Mouse (Mus musculus): ENCODE results near the gene Rnf39. TPM values are rescaled to one million over a fixed set of nuclear protein-coding genes. Genes with fewer than 3 reads are reported as not detected.

Gene Rnf39
- polyA plus RNA-seq, 1 experiment, result not detected

DNA sequence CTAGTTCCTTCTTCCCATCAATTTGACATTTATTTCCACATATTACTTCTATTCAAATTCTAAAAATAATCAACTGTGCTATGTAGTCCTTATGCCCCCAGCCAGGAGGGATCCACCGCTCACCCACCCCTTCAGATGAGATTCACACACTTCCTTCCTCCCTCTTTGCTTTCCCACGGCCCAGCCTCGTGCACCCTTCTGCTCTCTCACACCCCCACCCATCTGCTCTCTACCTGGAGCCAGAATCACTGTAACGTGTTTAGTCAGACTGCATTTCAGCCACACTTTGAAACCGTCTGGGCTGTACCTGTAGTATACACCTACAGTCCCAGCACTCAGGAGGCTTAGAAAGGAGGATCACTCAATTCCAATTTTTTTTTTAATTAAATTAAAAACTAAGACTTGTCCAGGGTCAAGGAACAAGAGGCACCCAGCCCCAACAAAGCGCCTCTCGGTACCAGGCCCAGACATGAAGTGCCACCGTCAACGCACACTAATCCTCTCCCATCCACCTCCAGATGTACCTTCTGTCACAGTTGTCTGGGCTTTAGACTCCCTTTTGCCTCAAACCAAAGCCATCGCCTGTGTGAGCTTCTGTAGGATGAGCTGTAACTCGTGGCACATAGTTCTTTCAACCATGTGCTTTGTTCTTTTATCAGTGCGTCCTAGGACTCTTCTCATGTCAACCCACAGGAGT, 13.3 kb upstream of the Rnf39 start:
- TF ChIP-seq GATA1 (IDR thresholded peaks at IDR 0.05; ENCODE audit: low read length) (no peak), TAL1 (IDR thresholded peaks at IDR 0.05; ENCODE audit: low read length) (no peak)
- Histone ChIP-seq H3K4me1 (ENCODE audit: control insufficient read depth) (no peaks in the 10 kb centered on the region), H3K9me3 (ENCODE audit: control insufficient read depth, low read length) (no peaks in the 10 kb centered on the region), H3K27me3 (ENCODE audit: control insufficient read depth) (no peaks in the 10 kb centered on the region), H3K4me3 (replicated peaks) (no peak overlapping the region), H3K36me3 (ENCODE audit: control insufficient read depth) (no peaks in the 10 kb centered on the region)

DNA sequence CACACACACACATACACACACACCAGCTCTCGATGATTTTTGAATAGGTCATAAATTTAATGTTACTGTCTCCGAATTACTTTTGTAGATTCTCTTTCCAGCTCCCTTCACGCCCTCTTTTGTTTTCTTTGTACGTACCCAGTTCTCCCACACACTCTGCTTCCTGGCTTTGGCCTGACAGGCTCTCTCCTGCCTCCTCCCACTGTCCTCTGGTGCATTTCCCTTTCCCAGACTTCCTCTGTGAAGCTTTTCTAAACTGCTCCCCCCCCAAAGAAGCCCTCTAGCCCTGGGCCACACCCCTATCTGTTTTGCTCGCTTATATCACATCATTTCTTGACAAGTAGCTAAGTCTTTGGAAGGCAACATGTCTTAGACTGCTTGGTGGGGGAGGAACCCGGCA, 12.5 kb upstream of the Rnf39 start:
- no peaks in the 10 kb centered on the region for H3K36me3 ChIP-seq (ENCODE audit: control insufficient read depth)
- no peaks in the 10 kb centered on the region for H3K27me3 ChIP-seq (ENCODE audit: control insufficient read depth)
- TF ChIP-seq TAL1 (IDR thresholded peaks at IDR 0.05; ENCODE audit: low read length), result no peak
- no peak for TF ChIP-seq GATA1 (IDR thresholded peaks at IDR 0.05; ENCODE audit: low read length)
- H3K4me1 ChIP-seq (ENCODE audit: control insufficient read depth), result no peaks in the 10 kb centered on the region
- H3K4me3 ChIP-seq (replicated peaks), result no peak overlapping the region
- H3K9me3 ChIP-seq (ENCODE audit: control insufficient read depth, low read length), result no peaks in the 10 kb centered on the region

GRCm38 (mm10) chr17:36931130-36931529, 11.6 kb upstream of the Rnf39 start:
- no peak for TF ChIP-seq TAL1 (IDR thresholded peaks at IDR 0.05; ENCODE audit: low read length)
- no peak for TF ChIP-seq GATA1 (IDR thresholded peaks at IDR 0.05; ENCODE audit: low read length)
- Histone ChIP-seq H3K9me3 (ENCODE audit: control insufficient read depth, low read length) (no peaks in the 10 kb centered on the region), H3K4me1 (ENCODE audit: control insufficient read depth) (no peaks in the 10 kb centered on the region), H3K4me3 (replicated peaks) (no peak overlapping the region), H3K27me3 (ENCODE audit: control insufficient read depth) (no peaks in the 10 kb centered on the region), H3K36me3 (ENCODE audit: control insufficient read depth) (no peaks in the 10 kb centered on the region)

- Histone ChIP-seq H3K36me3 (ENCODE audit: control insufficient read depth) (no peaks in the 10 kb centered on the region), H3K4me3 (replicated peaks) (no peak overlapping the region), H3K9me3 (ENCODE audit: control insufficient read depth, low read length) (no peaks in the 10 kb centered on the region), H3K27me3 (ENCODE audit: control insufficient read depth) (no peaks in the 10 kb centered on the region), H3K4me1 (ENCODE audit: control insufficient read depth) (no peaks in the 10 kb centered on the region)
- TF ChIP-seq TAL1 (IDR thresholded peaks at IDR 0.05; ENCODE audit: low read length), result no peak
- TF ChIP-seq GATA1 (IDR thresholded peaks at IDR 0.05; ENCODE audit: low read length), result no peak
These were observed 10.9 kb upstream of the Rnf39 start for GRCm38 (mm10) chr17:36931806-36932205.

- Histone ChIP-seq H3K9me3 (ENCODE audit: control insufficient read depth, low read length) (no peaks in the 10 kb centered on the region), H3K36me3 (ENCODE audit: control insufficient read depth) (no peaks in the 10 kb centered on the region), H3K27me3 (ENCODE audit: control insufficient read depth) (peaks cover 35% of the 10 kb centered on the region), H3K4me3 (replicated peaks) (no peak overlapping the region), H3K4me1 (ENCODE audit: control insufficient read depth) (no peaks in the 10 kb centered on the region)
- TF ChIP-seq GATA1 (IDR thresholded peaks at IDR 0.05; ENCODE audit: low read length), result no peak
- no peak for TF ChIP-seq TAL1 (IDR thresholded peaks at IDR 0.05; ENCODE audit: low read length)
These were observed 4.7 kb upstream of the Rnf39 start for GRCm38 (mm10) chr17:36938056-36938455.

DNA sequence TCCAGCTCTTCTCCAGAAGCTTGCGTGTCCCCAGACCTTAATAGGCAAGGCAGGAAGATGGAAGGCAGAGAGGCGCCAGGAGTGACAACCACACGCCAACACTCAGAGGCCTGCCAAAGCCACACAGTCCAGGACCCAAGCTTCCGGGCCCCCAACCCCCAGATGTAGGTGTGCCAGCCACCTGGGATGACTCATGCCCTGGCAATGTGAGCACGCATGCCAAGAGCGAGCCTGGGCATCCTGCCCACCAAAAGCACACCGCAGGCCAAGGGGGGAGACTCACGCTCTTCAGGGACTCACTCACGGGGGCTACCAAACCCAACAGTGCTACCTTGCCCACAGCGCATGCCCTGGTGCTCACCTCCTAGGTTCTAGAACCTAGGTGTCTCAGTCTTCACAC, 327 bp upstream of the Rnf39 start:
- H3K27me3 ChIP-seq (ENCODE audit: control insufficient read depth), result peaks cover 78% of the 10 kb centered on the region
- H3K4me3 ChIP-seq (replicated peaks), result no peak overlapping the region

DNA sequence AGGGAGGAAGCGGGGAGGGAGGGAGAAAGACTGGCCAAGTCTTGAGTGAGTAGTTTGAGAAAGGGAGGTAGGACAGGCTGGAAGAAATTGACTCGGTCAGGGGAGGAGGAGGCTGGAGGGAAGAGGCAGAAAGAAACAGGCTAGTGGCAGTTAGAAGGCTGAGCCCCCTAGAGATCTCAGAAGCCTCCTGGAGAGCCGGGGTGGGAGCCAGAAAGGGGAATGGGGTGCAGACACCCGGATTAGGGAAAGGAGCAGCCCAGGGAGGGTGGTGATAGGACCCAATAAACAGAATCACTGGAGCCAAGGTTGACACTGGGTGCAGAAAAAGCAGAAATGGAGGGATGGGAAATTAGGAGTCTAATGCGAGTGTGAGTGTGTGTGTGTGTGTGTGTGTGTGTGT, 973 bp downstream of the Rnf39 start:
- Histone ChIP-seq H3K4me1 (ENCODE audit: control insufficient read depth) (no peaks in the 10 kb centered on the region; the same call in 1 of the 2 replicates), H3K4me3 (replicated peaks) (no peak overlapping the region), H3K36me3 (ENCODE audit: control insufficient read depth) (peaks cover 4% of the 10 kb centered on the region), H3K9me3 (ENCODE audit: control insufficient read depth, low read length) (no peaks in the 10 kb centered on the region), H3K27me3 (ENCODE audit: control insufficient read depth) (peaks cover 88% of the 10 kb centered on the region)
- no peak for TF ChIP-seq TAL1 (IDR thresholded peaks at IDR 0.05; ENCODE audit: low read length)
- TF ChIP-seq GATA1 (IDR thresholded peaks at IDR 0.05; ENCODE audit: low read length), result no peak

More for the DNA sequence above, 327 bp upstream of the Rnf39 start:
- TF ChIP-seq TAL1 (IDR thresholded peaks at IDR 0.05; ENCODE audit: low read length) (no peak), GATA1 (IDR thresholded peaks at IDR 0.05; ENCODE audit: low read length) (no peak)
- Histone ChIP-seq H3K36me3 (ENCODE audit: control insufficient read depth) (no peaks in the 10 kb centered on the region), H3K9me3 (ENCODE audit: control insufficient read depth, low read length) (no peaks in the 10 kb centered on the region), H3K4me1 (ENCODE audit: control insufficient read depth) (no peaks in the 10 kb centered on the region; the same call in 1 of the 2 replicates)

DNA sequence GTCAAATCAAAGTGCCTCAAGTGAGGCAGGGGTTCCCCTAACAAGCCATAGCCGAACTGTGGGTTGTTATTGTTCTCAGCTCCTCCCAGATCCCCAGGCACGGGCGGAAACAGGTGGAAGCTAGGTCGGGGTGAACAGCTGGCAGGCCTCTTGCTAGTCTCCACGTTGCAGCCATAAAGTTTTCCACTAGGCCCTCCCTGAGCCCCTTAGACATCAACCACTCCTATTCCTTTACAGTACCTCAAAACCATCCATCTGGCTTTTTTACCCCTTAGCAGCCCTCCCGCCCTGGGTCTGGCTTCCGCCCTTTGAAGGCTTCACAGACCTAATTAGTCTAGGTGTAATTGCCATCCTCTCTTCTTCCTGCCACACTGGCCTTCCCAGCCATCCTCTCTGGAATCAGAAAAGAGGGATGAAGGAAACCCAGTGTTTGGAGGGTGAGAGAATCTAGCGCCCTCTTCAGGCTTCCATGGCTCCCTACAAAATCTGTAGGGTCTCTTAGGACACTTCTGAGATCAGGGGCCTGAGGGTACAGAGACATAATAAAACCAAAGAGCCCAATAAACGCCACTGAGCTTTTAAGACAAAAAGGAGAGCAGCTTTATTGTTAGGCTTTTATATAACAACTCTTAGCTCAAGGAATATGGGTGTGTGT, 1.5 kb downstream of the Rnf39 start:
- peaks cover 84% of the 10 kb centered on the region for H3K27me3 ChIP-seq (ENCODE audit: control insufficient read depth)
- TF ChIP-seq TAL1 (IDR thresholded peaks at IDR 0.05; ENCODE audit: low read length), result no peak
- TF ChIP-seq GATA1 (IDR thresholded peaks at IDR 0.05; ENCODE audit: low read length), result no peak
- H3K36me3 ChIP-seq (ENCODE audit: control insufficient read depth), result peaks cover 10% of the 10 kb centered on the region

DNA sequence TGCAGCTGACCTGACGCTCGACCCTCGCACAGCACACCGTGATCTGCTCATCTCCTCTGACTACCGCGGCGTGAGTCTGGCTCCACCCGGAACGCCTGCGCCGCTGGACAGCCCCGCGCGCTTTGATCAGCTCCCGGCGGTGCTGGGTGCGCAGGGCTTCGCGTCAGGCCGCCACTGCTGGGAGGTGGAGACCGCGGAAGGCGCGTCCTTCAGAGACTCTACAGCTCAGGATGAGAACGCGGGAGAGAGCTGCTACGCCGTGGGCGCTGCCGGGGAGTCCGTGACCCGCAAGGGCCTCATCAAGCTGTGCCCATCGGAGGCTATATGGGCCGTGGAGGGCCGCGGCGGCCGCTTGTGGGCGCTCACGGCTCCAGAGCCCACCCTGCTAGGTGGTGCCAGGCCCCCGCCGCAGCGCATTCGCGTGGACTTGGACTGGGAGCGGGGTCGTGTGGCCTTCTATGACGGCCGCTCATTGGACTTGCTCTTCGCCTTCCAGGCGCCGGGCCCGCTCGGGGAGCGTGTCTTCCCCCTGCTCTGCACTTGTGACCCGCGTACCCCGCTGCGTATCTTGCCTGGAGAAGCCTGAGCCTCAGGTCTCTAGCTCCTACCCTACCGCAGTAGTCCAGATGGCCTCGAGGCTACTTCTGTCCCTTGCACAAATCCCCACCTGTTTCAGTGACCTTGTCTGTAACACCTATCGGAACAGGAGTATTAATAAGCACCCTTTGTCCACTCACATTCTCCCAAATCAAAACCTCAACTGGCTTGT, 4.5 kb downstream of the Rnf39 start:
- peaks cover 62% of the 10 kb centered on the region for H3K27me3 ChIP-seq (ENCODE audit: control insufficient read depth)
- H3K9me3 ChIP-seq (ENCODE audit: control insufficient read depth, low read length), result no peaks in the 10 kb centered on the region
- peaks cover 17% of the 10 kb centered on the region for H3K36me3 ChIP-seq (ENCODE audit: control insufficient read depth)
- peaks cover 20% of the 10 kb centered on the region for H3K4me1 ChIP-seq (ENCODE audit: control insufficient read depth)
- TF ChIP-seq GATA1 (IDR thresholded peaks at IDR 0.05; ENCODE audit: low read length), result no peak
- TF ChIP-seq TAL1 (IDR thresholded peaks at IDR 0.05; ENCODE audit: low read length), result no peak
- peak overlapping the region; percentile 1 for H3K4me3 ChIP-seq (replicated peaks)

More for the DNA sequence above, 1.5 kb downstream of the Rnf39 start:
- Histone ChIP-seq H3K9me3 (ENCODE audit: control insufficient read depth, low read length) (no peaks in the 10 kb centered on the region), H3K4me3 (replicated peaks) (no peak overlapping the region), H3K4me1 (ENCODE audit: control insufficient read depth) (no peaks in the 10 kb centered on the region; the same call in 1 of the 2 replicates)

Measured in erythroblast, embryonic 14.5 days (primary cell).